Mouse (Mus musculus) midbrain, embryonic 13.5 days (tissue): ENCODE data around the gene Bbx. TPM values are rescaled to one million over a fixed set of nuclear protein-coding genes. Genes with fewer than 3 reads are reported as not detected.

ENCODE experiments used
- ATAC-seq: fragments of 200-750 bp; cut with Nextera tagmentation; 2 replicates; pipeline ENCODE4 v1.8.0; 2017; ENCODE audit warnings: mild to moderate bottlenecking, moderate TSS enrichment, moderate library complexity
- H3K27ac ChIP-seq: fragments of 300-500 bp; sonication (generic); 2 replicates; pipeline ENCODE4 v1.5.1; 2015; ENCODE audit warnings: inconsistent platforms, mild to moderate bottlenecking, moderate library complexity
- H3K27me3 ChIP-seq: fragments of 300-500 bp; sonication (generic); 2 replicates; pipeline ENCODE4 v1.6.1; 2015; ENCODE audit warnings: mild to moderate bottlenecking, inconsistent platforms
- H3K36me3 ChIP-seq: fragments of 300-500 bp; sonication (generic); 2 replicates; pipeline ENCODE4 v1.6.1; 2015; ENCODE audit warnings: mild to moderate bottlenecking, inconsistent platforms
- H3K4me1 ChIP-seq: fragments of 300-500 bp; sonication (generic); replicated peaks from 2 replicates; pipeline ENCODE4 v1.6.1; 2015; ENCODE audit warnings: inconsistent platforms
- H3K4me2 ChIP-seq: fragments of 300-500 bp; sonication (generic); replicated peaks from 2 replicates; pipeline ENCODE4 v1.6.1; 2015; ENCODE audit warnings: moderate library complexity, mild to moderate bottlenecking, inconsistent platforms
- H3K4me3 ChIP-seq: fragments of 300-500 bp; sonication (generic); replicated peaks from 2 replicates; pipeline ENCODE4 v1.5.1; 2015; ENCODE audit warnings: mild to moderate bottlenecking, inconsistent platforms
- H3K9ac ChIP-seq: fragments of 300-500 bp; sonication (generic); replicated peaks from 2 replicates; pipeline ENCODE4 v1.6.1; 2015; ENCODE audit warnings: mild to moderate bottlenecking, inconsistent platforms
- H3K9me3 ChIP-seq: fragments of 300-500 bp; sonication (generic); 2 replicates; pipeline ENCODE4 v1.6.1; 2016; ENCODE audit warnings: mild to moderate bottlenecking, inconsistent platforms
- WGBS: fragments of 180-500 bp; shearing (Covaris S2); methylation state at CpG from one replicate; pipeline ENCODE4 v1.1.7; 2015; 5-methylcytosine and 5-hydroxymethylcytosine counted together
- polyA plus RNA-seq: library from polyadenylated mRNA; unstranded; fragments of >200 nt; fragmentation: Nextera tagmentation; extraction: Ambion mirVana; gene quantifications from 2 replicates; pipeline ENCODE4 v1.2.1, GENCODE M21; 2015

The Bbx gene
- polyA plus RNA-seq, 1 experiment from 2014 or later: 27.7 TPM

GRCm38 (mm10) chr16:50437331-50437730, 5.1 kb upstream of the Bbx start:
- no peak for ATAC-seq
- Histone ChIP-seq H3K27me3 (no peaks in the 10 kb centered on the region), H3K4me2 (no peak overlapping the region), H3K36me3 (no peaks in the 10 kb centered on the region), H3K9me3 (no peaks in the 10 kb centered on the region), H3K4me1 (no peaks in the 10 kb centered on the region), H3K4me3 (no peak overlapping the region), H3K27ac (no peak overlapping the region), H3K9ac (no peak overlapping the region)
- WGBS: 51% methylated on average over 2 of the region's 2 CpGs

DNA sequence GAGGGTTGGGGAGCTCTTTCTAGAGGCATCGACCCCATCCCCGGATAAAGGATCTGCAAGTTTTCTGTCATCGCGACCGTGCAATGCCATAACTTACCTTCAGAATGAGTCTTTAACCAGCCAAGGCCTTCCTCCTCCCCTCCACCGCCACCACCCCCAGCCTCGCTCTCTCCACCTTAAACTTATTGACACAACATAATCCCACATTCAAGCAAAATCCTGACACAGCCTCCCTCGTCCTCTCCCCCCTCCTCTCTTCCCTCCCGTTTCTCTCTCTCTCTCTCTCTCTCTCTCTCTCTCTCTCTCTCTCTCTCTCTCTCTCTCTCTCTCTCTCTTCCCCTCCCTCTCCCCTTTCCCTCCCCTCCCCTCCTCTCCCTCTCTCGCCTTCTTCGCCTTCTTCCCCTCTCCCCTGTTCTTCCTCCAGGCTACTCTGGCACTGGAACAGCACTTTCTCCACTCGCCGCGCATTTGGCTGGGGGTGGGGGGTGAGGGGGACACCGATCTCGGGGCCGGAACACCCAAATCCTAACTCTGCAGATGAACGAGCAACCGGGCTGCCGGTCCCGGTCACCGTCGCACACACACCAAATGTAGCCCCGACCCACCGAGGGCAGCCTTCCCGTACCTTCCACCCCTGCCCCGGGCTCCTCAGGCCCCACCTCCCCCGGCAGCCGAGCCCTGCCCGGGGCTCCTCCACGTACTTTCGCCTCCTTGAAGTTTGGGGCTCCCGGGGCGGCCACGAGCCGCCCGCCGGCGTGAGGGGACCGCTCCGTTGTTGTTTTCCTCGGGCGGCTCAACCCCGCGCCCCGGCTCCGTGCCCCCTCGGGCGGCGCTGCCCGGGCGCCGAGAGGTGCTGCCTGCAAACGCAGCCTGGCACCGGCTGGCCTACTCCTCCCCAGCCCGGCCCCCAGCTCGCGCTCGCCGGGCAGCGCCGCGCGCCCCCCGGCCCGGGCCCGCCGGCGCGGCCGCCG, 894 bp downstream of the Bbx start:
- no peaks in the 10 kb centered on the region for H3K36me3 ChIP-seq
- peak; percentile 76 for ATAC-seq
- H3K4me1 ChIP-seq: peaks cover 6% of the 10 kb centered on the region
- H3K27me3 ChIP-seq: no peaks in the 10 kb centered on the region
- peak overlapping the region; percentile 87 for H3K4me3 ChIP-seq
- peak overlapping the region; percentile 91 for H3K9ac ChIP-seq
- peak overlapping the region; percentile 96 for H3K27ac ChIP-seq
- peak overlapping the region; percentile 100 for H3K4me2 ChIP-seq
- under 1% methylated on average over 58 of the region's 72 CpGs for WGBS
- H3K9me3 ChIP-seq: no peaks in the 10 kb centered on the region

- no peaks in the 10 kb centered on the region for H3K36me3 ChIP-seq
- peak overlapping the region; percentile 91 for H3K9ac ChIP-seq
- H3K9me3 ChIP-seq: no peaks in the 10 kb centered on the region
- H3K27ac ChIP-seq: 0 out of 2 replicates have a peak overlapping the region, but pooled peaks have one; percentile 51
- peak overlapping the region; percentile 100 for H3K4me2 ChIP-seq
- under 1% methylated on average over 12 of the region's 12 CpGs for WGBS
- peak overlapping the region; percentile 87 for H3K4me3 ChIP-seq
- H3K4me1 ChIP-seq: peaks cover 6% of the 10 kb centered on the region
- no peaks in the 10 kb centered on the region for H3K27me3 ChIP-seq
- ATAC-seq: no peak
Observed at GRCm38 (mm10) chr16:50430515-50430877, 1.7 kb downstream of the Bbx start.

DNA sequence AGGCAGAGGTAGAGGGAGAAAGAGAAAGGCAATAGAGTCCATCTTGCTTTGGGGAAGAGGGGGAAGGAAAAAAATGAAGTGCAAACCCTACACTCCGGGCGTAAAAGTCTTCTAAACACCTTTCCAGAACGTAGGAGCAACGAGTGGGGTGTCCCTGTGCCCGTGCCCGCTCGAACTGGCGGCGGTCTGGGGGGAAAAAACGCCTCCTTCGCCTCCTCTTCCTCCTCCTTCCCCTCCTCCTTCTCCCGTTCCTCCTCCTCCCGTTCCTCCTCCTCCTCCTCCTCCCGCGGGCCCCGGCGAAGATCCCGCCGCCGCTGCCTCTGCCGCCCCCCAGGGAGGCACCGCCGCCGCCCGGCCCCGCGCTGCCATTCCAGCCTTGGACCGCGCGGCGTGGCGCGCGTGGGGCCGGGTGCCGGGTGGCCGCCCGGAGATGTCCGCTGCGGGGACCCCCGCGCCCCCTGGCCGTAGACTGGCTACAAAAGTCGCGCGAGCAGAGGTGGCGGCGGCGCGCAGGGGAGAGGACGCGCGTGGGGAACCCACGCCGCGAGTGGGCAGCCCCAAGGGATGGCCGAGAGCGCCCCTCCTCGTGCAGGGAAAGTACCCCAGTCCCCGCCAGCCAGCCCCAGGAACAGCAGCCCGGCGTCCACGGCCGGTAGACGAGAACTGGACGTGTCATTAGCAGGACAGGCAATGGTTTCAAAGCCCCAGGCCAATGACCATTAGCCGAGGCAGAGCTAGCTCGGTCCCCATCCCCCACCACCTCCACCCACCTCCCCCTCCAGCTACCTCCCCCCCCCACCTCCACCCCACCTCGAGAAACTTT, 2.3 kb downstream of the Bbx start:
- Histone ChIP-seq H3K9me3 (no peaks in the 10 kb centered on the region), H3K4me3 (peak overlapping the region; percentile 87), H3K27ac (0 out of 2 replicates have a peak overlapping the region, but pooled peaks have one; percentile 14), H3K27me3 (no peaks in the 10 kb centered on the region), H3K36me3 (no peaks in the 10 kb centered on the region), H3K9ac (peak overlapping the region; percentile 91), H3K4me1 (peaks cover 6% of the 10 kb centered on the region), H3K4me2 (peak overlapping the region; percentile 100)
- WGBS: under 1% methylated on average over 60 of the region's 69 CpGs
- 0 out of 2 replicates have a peak, but pooled peaks have one; percentile 4 for ATAC-seq

DNA sequence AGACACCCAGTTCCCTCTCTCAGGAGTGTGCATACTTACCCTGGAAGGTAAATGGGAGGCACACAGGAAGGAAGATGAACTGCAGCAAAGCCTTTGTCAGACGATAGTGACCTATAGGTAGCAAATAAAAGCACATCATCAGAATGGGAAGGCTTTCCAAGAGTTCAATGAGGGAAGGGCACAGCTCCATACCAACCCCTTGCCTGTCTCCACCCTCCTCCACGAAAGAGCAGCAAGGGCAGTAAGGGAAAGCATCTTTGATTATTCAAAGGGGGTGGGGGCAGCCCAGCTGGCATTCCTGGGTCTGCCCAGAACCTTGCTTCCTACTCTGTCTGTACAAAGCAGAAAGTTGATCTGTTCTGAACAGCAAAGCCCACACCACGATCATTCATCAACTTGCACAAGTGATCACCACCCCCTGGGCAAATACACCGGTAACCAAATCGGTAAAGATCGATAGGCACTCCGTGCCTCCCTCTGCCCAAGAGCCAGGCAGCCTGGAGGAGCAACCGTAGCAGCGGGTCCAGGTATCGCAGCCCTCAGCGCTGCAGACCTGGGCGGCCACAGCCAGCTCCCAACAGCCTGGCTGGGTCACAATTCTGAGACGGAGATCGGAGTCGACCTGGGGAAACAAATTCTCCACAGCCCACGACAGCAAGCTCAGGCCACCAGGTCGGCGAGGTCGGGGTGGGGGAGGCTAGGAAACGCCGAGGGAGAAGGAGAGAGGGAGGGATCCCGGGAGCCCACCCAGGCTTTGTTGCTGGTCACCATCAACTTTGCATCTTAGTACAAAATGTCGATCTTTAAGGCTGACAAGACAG, 3.1 kb downstream of the Bbx start:
- Histone ChIP-seq H3K4me1 (peaks cover 6% of the 10 kb centered on the region), H3K4me2 (peak overlapping the region; percentile 100), H3K9ac (peak overlapping the region; percentile 91), H3K36me3 (no peaks in the 10 kb centered on the region), H3K4me3 (peak overlapping the region; percentile 87), H3K27me3 (no peaks in the 10 kb centered on the region), H3K9me3 (no peaks in the 10 kb centered on the region), H3K27ac (no peak overlapping the region)
- WGBS: 3% methylated on average over 23 of the region's 23 CpGs
- ATAC-seq: no peak; the same call in 1 of the 2 replicates

- Histone ChIP-seq H3K27ac (no peak overlapping the region), H3K36me3 (no peaks in the 10 kb centered on the region), H3K4me3 (no peak overlapping the region), H3K4me2 (no peak overlapping the region), H3K9ac (no peak overlapping the region), H3K27me3 (no peaks in the 10 kb centered on the region), H3K4me1 (no peaks in the 10 kb centered on the region), H3K9me3 (no peaks in the 10 kb centered on the region)
- WGBS: 13% methylated on average over 1 of the region's 1 CpGs
- no peak for ATAC-seq
Observed at GRCm38 (mm10) chr16:50420130-50420529, 12.1 kb downstream of the Bbx start.

- ATAC-seq: no peak
- Histone ChIP-seq H3K27ac (no peak overlapping the region), H3K9ac (no peak overlapping the region), H3K9me3 (no peaks in the 10 kb centered on the region), H3K4me3 (no peak overlapping the region), H3K27me3 (no peaks in the 10 kb centered on the region), H3K4me1 (no peaks in the 10 kb centered on the region), H3K36me3 (no peaks in the 10 kb centered on the region), H3K4me2 (no peak overlapping the region)
- 80% methylated on average over 8 of the region's 8 CpGs for WGBS
Observed at GRCm38 (mm10) chr16:50415406-50415805, 16.8 kb downstream of the Bbx start.

DNA sequence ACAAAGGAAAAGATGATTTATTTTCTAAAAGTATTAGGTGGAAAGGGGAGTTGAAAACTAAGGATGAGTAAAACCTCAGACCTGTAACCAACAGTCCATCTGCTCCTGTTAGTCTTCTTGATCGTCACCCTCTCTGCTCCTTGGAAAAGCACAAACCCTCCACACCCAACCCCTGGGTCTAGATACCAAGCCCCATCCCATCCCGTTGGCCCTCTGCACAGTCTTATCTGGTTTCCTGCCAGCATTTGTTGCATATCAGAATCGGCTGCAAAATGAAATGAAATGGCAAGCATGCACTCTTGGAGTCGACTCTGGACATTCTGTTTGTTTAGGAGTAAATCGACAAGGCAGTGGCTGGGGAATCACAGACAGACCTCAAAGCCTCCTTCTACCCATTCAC, 29.3 kb downstream of the Bbx start:
- no peaks in the 10 kb centered on the region for H3K9me3 ChIP-seq
- 93% methylated on average over 5 of the region's 5 CpGs for WGBS
- H3K9ac ChIP-seq: no peak overlapping the region
- ATAC-seq: no peak
- no peaks in the 10 kb centered on the region for H3K4me1 ChIP-seq
- H3K36me3 ChIP-seq: 0 out of 2 replicates have a peak, but pooled peaks cover 2% of the 10 kb centered on the region
- H3K4me2 ChIP-seq: no peak overlapping the region
- H3K27me3 ChIP-seq: no peaks in the 10 kb centered on the region
- H3K27ac ChIP-seq: no peak overlapping the region
- H3K4me3 ChIP-seq: no peak overlapping the region

GRCm38 (mm10) chr16:50399775-50400174, 32.4 kb downstream of the Bbx start:
- Histone ChIP-seq H3K4me2 (no peak overlapping the region), H3K4me1 (no peaks in the 10 kb centered on the region), H3K4me3 (no peak overlapping the region), H3K9me3 (no peaks in the 10 kb centered on the region), H3K27ac (no peak overlapping the region), H3K9ac (no peak overlapping the region), H3K36me3 (0 out of 2 replicates have a peak, but pooled peaks cover 2% of the 10 kb centered on the region), H3K27me3 (no peaks in the 10 kb centered on the region)
- WGBS: 95% methylated on average over 6 of the region's 6 CpGs
- ATAC-seq: no peak

- no peak overlapping the region for H3K9ac ChIP-seq
- 0 out of 2 replicates have a peak, but pooled peaks cover 2% of the 10 kb centered on the region for H3K36me3 ChIP-seq
- no peak overlapping the region for H3K27ac ChIP-seq
- H3K4me3 ChIP-seq: no peak overlapping the region
- ATAC-seq: no peak
- no peaks in the 10 kb centered on the region for H3K9me3 ChIP-seq
- 67% methylated on average over 4 of the region's 4 CpGs for whole genome bisulfite sequencing
- H3K27me3 ChIP-seq: no peaks in the 10 kb centered on the region
- H3K4me2 ChIP-seq: no peak overlapping the region
- H3K4me1 ChIP-seq: no peaks in the 10 kb centered on the region
Observed at GRCm38 (mm10) chr16:50398564-50398963, 33.6 kb downstream of the Bbx start.

DNA sequence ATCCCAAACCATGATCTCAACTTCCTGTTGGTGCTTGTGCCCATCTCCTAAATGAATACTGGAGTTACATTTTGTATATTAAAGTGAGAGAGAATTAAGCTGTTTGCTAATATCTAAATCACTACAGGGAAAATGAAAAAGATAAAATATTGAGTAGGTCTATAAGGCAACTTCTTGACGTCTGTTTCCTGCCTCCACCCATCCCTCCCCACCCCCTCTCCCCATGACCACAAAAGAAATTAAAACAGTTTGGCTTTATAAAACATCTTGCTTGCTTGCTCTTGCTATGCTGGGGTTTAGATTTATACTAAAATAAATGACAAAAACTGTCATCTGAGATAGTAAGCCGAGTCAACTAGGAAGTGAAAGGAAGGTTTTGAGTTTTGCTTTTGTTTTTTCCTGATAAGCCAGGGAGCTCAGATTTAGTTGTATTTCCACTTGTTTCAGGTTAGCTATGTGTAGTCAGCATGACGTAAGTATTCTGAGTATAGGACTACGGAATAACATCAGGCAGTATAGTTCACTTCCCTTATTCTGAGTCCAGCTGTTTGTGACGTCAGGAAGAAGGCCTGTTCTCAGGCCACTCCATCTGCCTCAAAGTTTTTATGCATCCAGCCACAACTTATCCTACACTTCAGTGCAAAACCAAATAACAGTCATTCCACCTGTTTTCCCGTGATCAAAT, 36.1 kb downstream of the Bbx start:
- Histone ChIP-seq H3K36me3 (no peaks in the 10 kb centered on the region), H3K4me2 (no peak overlapping the region), H3K27me3 (no peaks in the 10 kb centered on the region), H3K4me3 (no peak overlapping the region), H3K27ac (no peak overlapping the region), H3K9me3 (no peaks in the 10 kb centered on the region), H3K4me1 (no peaks in the 10 kb centered on the region), H3K9ac (no peak overlapping the region)
- WGBS: 91% methylated on average over 6 of the region's 6 CpGs
- ATAC-seq: no peak
